Mouse (Mus musculus) hindbrain, embryonic 13.5 days (tissue): ENCODE results near the gene Fignl2. TPM values are rescaled to one million over a fixed set of nuclear protein-coding genes. Genes with fewer than 3 reads are reported as not detected.
"Not testable (repeated sequence)": the region's sequence is repeated elsewhere in the genome, so short reads cannot be mapped to it uniquely, and the experiment has no call there.

ENCODE experiments used
- ATAC-seq: fragments of 200-750 bp; cut with Nextera tagmentation; 2 replicates; pipeline ENCODE4 v1.8.0; 2017; ENCODE audit warnings: moderate TSS enrichment; ENCODE audit not compliant: low FRiP score
- H3K27ac ChIP-seq: fragments of 300-500 bp; sonication (generic); 2 replicates; pipeline ENCODE4 v1.5.1; 2015; ENCODE audit warnings: inconsistent platforms, mild to moderate bottlenecking, moderate library complexity
- H3K27me3 ChIP-seq: fragments of 300-500 bp; sonication (generic); 2 replicates; pipeline ENCODE4 v1.6.1; 2015; ENCODE audit warnings: mild to moderate bottlenecking, inconsistent platforms
- H3K36me3 ChIP-seq: fragments of 300-500 bp; sonication (generic); 2 replicates; pipeline ENCODE4 v1.6.1; 2015; ENCODE audit warnings: mild to moderate bottlenecking, inconsistent platforms
- H3K4me1 ChIP-seq: fragments of 300-500 bp; sonication (generic); replicated peaks from 2 replicates; pipeline ENCODE4 v1.6.1; 2015; ENCODE audit warnings: inconsistent platforms
- H3K4me2 ChIP-seq: fragments of 300-500 bp; sonication (generic); 2 replicates; pipeline ENCODE4 v1.6.1; 2015; ENCODE audit warnings: inconsistent platforms, mild to moderate bottlenecking, moderate library complexity
- H3K4me3 ChIP-seq: fragments of 300-500 bp; sonication (generic); 2 replicates; pipeline ENCODE4 v1.5.1; 2015; ENCODE audit warnings: mild to moderate bottlenecking, inconsistent platforms
- H3K9ac ChIP-seq: fragments of 300-500 bp; sonication (generic); 2 replicates; pipeline ENCODE4 v1.6.1; 2015; ENCODE audit warnings: mild to moderate bottlenecking, inconsistent platforms
- H3K9me3 ChIP-seq: fragments of 300-500 bp; sonication (generic); 2 replicates; pipeline ENCODE4 v1.6.1; 2016; ENCODE audit warnings: inconsistent platforms
- WGBS: fragments of 180-500 bp; shearing (Covaris S2); methylation state at CpG from one replicate; pipeline ENCODE4 v1.1.7; 2015; 5-methylcytosine and 5-hydroxymethylcytosine counted together
- polyA plus RNA-seq: library from polyadenylated mRNA; unstranded; fragments of >200 nt; fragmentation: Nextera tagmentation; extraction: Ambion mirVana; gene quantifications from 2 replicates; pipeline ENCODE4 v1.2.1, GENCODE M21; 2015

The Fignl2 gene
- polyA plus RNA-seq: 0.16 and 0.23 TPM in 2 replicates

GRCm38 (mm10) chr15:101077813-101078730 lies at the start of gene Fignl2:
Fignl2 (minus strand) TSS chr15:101078567.
- peak; percentile 31; the same call in 1 of the 2 replicates for ATAC-seq

GRCm38 (mm10) chr15:101126876-101127544 lies 48.6 kb upstream of the Fignl2 start:
- Histone ChIP-seq H3K27ac (no peak overlapping the region), H3K36me3 (no peaks in the 10 kb centered on the region), H3K4me1 (peaks cover 18% of the 10 kb centered on the region), H3K4me2 (no peak overlapping the region), H3K27me3 (peaks cover 57% of the 10 kb centered on the region), H3K4me3 (no peak overlapping the region), H3K9me3 (no peaks in the 10 kb centered on the region), H3K9ac (no peak overlapping the region)
- no peak for ATAC-seq
- 79% methylated on average over 12 of the region's 12 CpGs for WGBS

More at GRCm38 (mm10) chr15:101077813-101078730, at the start of gene Fignl2:
- under 1% methylated on average over 57 of the region's 96 CpGs for WGBS
- Histone ChIP-seq H3K27ac (peak within 1 kb of the TSS; percentile 88), H3K4me2 (peak within 1 kb of the TSS; percentile 80), H3K4me3 (peak within 1 kb of the TSS; percentile 66), H3K27me3 (no peaks in the 10 kb centered on the region), H3K9ac (peak within 1 kb of the TSS; percentile 84), H3K36me3 (no peaks in the 10 kb centered on the region), H3K9me3 (no peaks in the 10 kb centered on the region), H3K4me1 (peaks cover 75% of the 10 kb centered on the region)

- 87% methylated on average over 6 of the region's 6 CpGs for WGBS
- H3K27ac ChIP-seq: no peak overlapping the region
- H3K4me2 ChIP-seq: no peak overlapping the region
- no peak overlapping the region for H3K4me3 ChIP-seq
- no peaks in the 10 kb centered on the region for H3K9me3 ChIP-seq
- peaks cover 8% of the 10 kb centered on the region for H3K4me1 ChIP-seq
- no peak for ATAC-seq
- H3K36me3 ChIP-seq: no peaks in the 10 kb centered on the region
- peaks cover 56% of the 10 kb centered on the region for H3K27me3 ChIP-seq
- H3K9ac ChIP-seq: no peak overlapping the region
Measured at GRCm38 (mm10) chr15:101125561-101125960, 47.2 kb upstream of the Fignl2 start.

- H3K9ac ChIP-seq: no peak overlapping the region
- H3K4me3 ChIP-seq: no peak overlapping the region
- 50% methylated on average over 4 of the region's 4 CpGs for WGBS
- H3K27ac ChIP-seq: no peak overlapping the region
- H3K36me3 ChIP-seq: no peaks in the 10 kb centered on the region
- ATAC-seq: no peak
- peaks cover 33% of the 10 kb centered on the region for H3K27me3 ChIP-seq
- 0 out of 2 replicates have a peak, but pooled peaks cover 4% of the 10 kb centered on the region for H3K4me1 ChIP-seq
- 0 out of 2 replicates have a peak, but pooled peaks cover 2% of the 10 kb centered on the region for H3K9me3 ChIP-seq
- no peak overlapping the region for H3K4me2 ChIP-seq
Measured at GRCm38 (mm10) chr15:101123202-101123601, 44.8 kb upstream of the Fignl2 start.

GRCm38 (mm10) chr15:101122290-101122589 lies 43.9 kb upstream of the Fignl2 start:
- no peak for ATAC-seq
- no peak overlapping the region for H3K4me2 ChIP-seq
- no peak overlapping the region for H3K4me3 ChIP-seq
- no peak overlapping the region for H3K9ac ChIP-seq
- no peaks in the 10 kb centered on the region for H3K36me3 ChIP-seq
- 35% methylated on average over 2 of the region's 2 CpGs for WGBS
- H3K9me3 ChIP-seq: 0 out of 2 replicates have a peak, but pooled peaks cover 2% of the 10 kb centered on the region
- 0 out of 2 replicates have a peak, but pooled peaks cover 4% of the 10 kb centered on the region for H3K4me1 ChIP-seq
- H3K27ac ChIP-seq: no peak overlapping the region
- peaks cover 23% of the 10 kb centered on the region for H3K27me3 ChIP-seq

- 71% methylated on average over 9 of the region's 9 CpGs for WGBS
- no peak for ATAC-seq
- H3K27ac ChIP-seq: no peak overlapping the region
- 0 out of 2 replicates have a peak, but pooled peaks cover 4% of the 10 kb centered on the region for H3K4me1 ChIP-seq
- peaks cover 18% of the 10 kb centered on the region; the same call in 1 of the 2 replicates for H3K27me3 ChIP-seq
- H3K36me3 ChIP-seq: no peaks in the 10 kb centered on the region
- H3K9me3 ChIP-seq: 0 out of 2 replicates have a peak, but pooled peaks cover 2% of the 10 kb centered on the region
- H3K9ac ChIP-seq: no peak overlapping the region
- no peak overlapping the region for H3K4me3 ChIP-seq
- no peak overlapping the region for H3K4me2 ChIP-seq
Measured at GRCm38 (mm10) chr15:101121411-101122289, 43.3 kb upstream of the Fignl2 start.

GRCm38 (mm10) chr15:101118399-101119125 lies 40.2 kb upstream of the Fignl2 start:
- Histone ChIP-seq H3K27ac (no peak overlapping the region), H3K9ac (0 out of 2 replicates have a peak overlapping the region, but pooled peaks have one; percentile 5), H3K4me2 (no peak overlapping the region), H3K27me3 (0 out of 2 replicates have a peak, but pooled peaks cover 5% of the 10 kb centered on the region), H3K4me1 (0 out of 2 replicates have a peak, but pooled peaks cover 4% of the 10 kb centered on the region), H3K4me3 (no peak overlapping the region), H3K9me3 (0 out of 2 replicates have a peak, but pooled peaks cover 2% of the 10 kb centered on the region), H3K36me3 (no peaks in the 10 kb centered on the region)
- 64% methylated on average over 14 of the region's 14 CpGs for WGBS
- 0 out of 2 replicates have a peak, but pooled peaks have one; percentile 36 for ATAC-seq

GRCm38 (mm10) chr15:101115511-101116110 lies 37.2 kb upstream of the Fignl2 start, which contains the start of gene Ankrd33:
Ankrd33 (plus strand) TSS chr15:101115755.
- ATAC-seq: no peak
- Histone ChIP-seq H3K9me3 (0 out of 2 replicates have a peak, but pooled peaks cover 2% of the 10 kb centered on the region), H3K27me3 (no peaks in the 10 kb centered on the region), H3K27ac (no peak within 1 kb of the TSS), H3K36me3 (no peaks in the 10 kb centered on the region), H3K9ac (no peak within 1 kb of the TSS), H3K4me1 (0 out of 2 replicates have a peak, but pooled peaks cover 4% of the 10 kb centered on the region), H3K4me2 (no peak within 1 kb of the TSS), H3K4me3 (no peak within 1 kb of the TSS)
- WGBS: 84% methylated on average over 5 of the region's 5 CpGs

GRCm38 (mm10) chr15:101113778-101114177 lies 35.4 kb upstream of the Fignl2 start:
- H3K4me1 ChIP-seq, H3K9me3 ChIP-seq, H3K4me2 ChIP-seq, H3K36me3 ChIP-seq, H3K4me3 ChIP-seq, H3K27ac ChIP-seq, H3K9ac ChIP-seq, H3K27me3 ChIP-seq, ATAC-seq: not testable (repeated sequence)
- WGBS: 97% methylated on average over 2 of the region's 2 CpGs

GRCm38 (mm10) chr15:101113176-101113575 lies 34.8 kb upstream of the Fignl2 start:
- H3K9ac ChIP-seq: no peak overlapping the region
- H3K27me3 ChIP-seq: 0 out of 2 replicates have a peak, but pooled peaks cover 8% of the 10 kb centered on the region
- H3K4me1 ChIP-seq: no peaks in the 10 kb centered on the region
- H3K4me2 ChIP-seq: no peak overlapping the region
- no peaks in the 10 kb centered on the region for H3K9me3 ChIP-seq
- WGBS: 82% methylated on average over 8 of the region's 8 CpGs
- no peak for ATAC-seq
- H3K4me3 ChIP-seq: no peak overlapping the region
- H3K27ac ChIP-seq: no peak overlapping the region
- H3K36me3 ChIP-seq: no peaks in the 10 kb centered on the region
